Mouse (Mus musculus) embryo, embryonic 9.5 days (tissue): ENCODE data around the gene Krtap1-3.
"Not testable (repeated sequence)": the region's sequence is repeated elsewhere in the genome, so short reads cannot be mapped to it uniquely, and the experiment has no call there.

ENCODE experiments used
- DNase-seq: peaks from one replicate; pipeline ENCODE4 v3.0.0-alpha.2; 2017; ENCODE audit errors: extremely low spot score

Krtap1-3 gene

GRCm38 (mm10) chr11:99590981-99591380, at the start of gene Krtap1-3:
TSS of gene Krtap1-3 (minus strand) at chr11:99591339.
- DNase-seq: no peak

- DNase-seq: no peak
Observed at GRCm38 (mm10) chr11:99640926-99641325, 49.8 kb upstream of the Krtap1-3 start.

DNA sequence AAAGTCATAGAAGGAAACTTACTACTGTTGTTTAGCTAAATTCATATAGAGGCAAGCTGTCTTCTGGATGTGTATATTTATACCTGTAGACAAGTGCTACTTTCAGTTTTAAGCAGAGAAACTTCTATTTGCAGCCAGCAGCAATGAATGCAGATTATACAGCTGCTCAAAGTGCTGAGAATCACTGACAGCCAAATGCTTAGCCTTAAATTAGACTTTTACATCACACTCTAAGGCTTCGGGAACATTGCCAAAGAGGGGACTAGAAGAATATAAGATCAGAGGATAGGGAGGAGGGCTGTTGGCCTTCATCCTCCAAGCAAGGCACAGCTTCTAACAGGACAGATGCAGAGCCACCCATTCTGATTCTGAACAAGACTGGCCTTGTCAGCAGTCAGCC, 45.9 kb upstream of the Krtap1-3 start:
- DNase-seq: no peak

GRCm38 (mm10) chr11:99634653-99635134, 43.6 kb upstream of the Krtap1-3 start, which contains the start of gene Krtap4-2:
TSS of gene Krtap4-2 (minus strand) at chr11:99635084.
- no peak for DNase-seq

DNA sequence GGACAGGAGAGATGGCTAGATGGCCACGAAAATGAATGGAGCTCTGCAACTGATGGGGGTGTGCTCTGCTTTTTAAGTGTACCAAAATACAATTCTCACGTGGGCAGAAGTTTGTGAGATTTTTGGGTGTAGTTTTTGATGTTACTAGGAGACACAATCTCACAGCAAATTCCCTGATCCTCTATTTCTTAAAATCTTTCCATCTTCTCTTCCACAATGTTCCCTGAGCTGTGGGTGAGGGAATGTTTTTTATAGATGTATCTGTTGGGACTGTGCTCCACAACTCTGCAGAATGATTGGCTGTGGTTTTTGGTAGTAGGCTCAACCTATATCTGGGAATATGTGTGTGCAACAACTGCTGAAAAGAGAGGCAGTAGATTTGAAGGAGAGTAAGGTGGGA, 42.2 kb upstream of the Krtap1-3 start:
- no peak for DNase-seq

- DNase-seq: no peak
Observed at GRCm38 (mm10) chr11:99630890-99631289, 39.8 kb upstream of the Krtap1-3 start.

- no peak for DNase-seq
Observed at GRCm38 (mm10) chr11:99628138-99628537, 37.0 kb upstream of the Krtap1-3 start, which contains the start of gene Krtap4-1. TSS of gene Krtap4-1 (minus strand) at chr11:99628238.

- DNase-seq: no peak
Observed at GRCm38 (mm10) chr11:99620335-99620734, 29.2 kb upstream of the Krtap1-3 start, which contains the start of gene Gm11562. TSS of gene Gm11562 (minus strand) at chr11:99620435.

- no peak for DNase-seq
Observed at GRCm38 (mm10) chr11:99614796-99615363, 23.7 kb upstream of the Krtap1-3 start, which contains the start of gene Krtap2-4. TSS of gene Krtap2-4 (minus strand) at chr11:99614846.

- not testable (repeated sequence) for DNase-seq
Observed at GRCm38 (mm10) chr11:99610089-99610488, 18.9 kb upstream of the Krtap1-3 start, which contains the start of gene Gm11937. TSS of gene Gm11937 (minus strand) at chr11:99610189.

DNA sequence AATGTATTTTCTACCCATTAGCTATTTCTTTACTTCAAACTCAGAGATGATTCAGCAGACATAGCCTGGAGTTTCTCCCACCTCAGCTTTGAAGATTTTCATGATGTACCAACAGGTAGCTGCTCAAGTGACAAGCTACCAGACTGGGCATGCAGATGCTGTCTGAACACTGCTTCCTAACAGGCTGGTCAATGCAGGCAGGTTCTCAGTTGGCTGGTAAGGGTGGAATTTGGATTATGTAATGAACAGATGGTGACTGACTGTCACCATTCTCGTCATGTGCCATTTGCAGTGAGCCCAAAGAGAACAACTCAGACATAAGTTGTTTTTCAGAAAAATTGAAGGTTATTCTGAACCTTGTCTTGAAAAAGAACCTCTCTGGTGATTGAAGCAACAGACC, 18.0 kb upstream of the Krtap1-3 start:
- DNase-seq: no peak

- DNase-seq: not testable (repeated sequence)
Observed at GRCm38 (mm10) chr11:99603208-99603607, 12.1 kb upstream of the Krtap1-3 start, which contains the start of gene Gm11938. TSS of gene Gm11938 (minus strand) at chr11:99603308.

GRCm38 (mm10) chr11:99597742-99598141, 6.6 kb upstream of the Krtap1-3 start, which contains the start of gene Krtap9-3:
TSS of gene Krtap9-3 (minus strand) at chr11:99598105.
- not testable (repeated sequence) for DNase-seq

DNA sequence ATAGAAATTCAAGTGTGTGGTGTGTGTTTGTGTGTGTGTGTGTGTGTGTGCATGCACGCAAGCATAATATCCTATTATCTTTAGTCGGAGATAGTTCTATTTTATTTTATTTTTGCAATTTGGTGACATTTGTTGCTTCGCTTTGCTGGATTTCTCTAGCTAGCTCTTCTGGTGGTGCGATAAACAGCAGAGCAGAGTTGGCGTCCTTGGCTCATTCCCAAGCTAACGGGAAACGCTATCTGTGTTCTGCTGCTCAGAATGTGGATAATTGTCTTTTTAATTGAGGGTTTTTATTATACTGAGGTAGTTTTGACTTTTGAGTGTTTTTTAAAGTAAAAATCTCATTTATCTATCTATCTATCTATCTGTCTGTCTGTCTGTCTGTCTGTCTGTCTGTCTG, 6.0 kb downstream of the Krtap1-3 start:
- DNase-seq: no peak

GRCm38 (mm10) chr11:99583245-99583704, 7.9 kb downstream of the Krtap1-3 start, which contains the start of gene Krtap1-4:
TSS of gene Krtap1-4 (minus strand) at chr11:99583654.
- no peak for DNase-seq

GRCm38 (mm10) chr11:99581564-99581963, 9.6 kb downstream of the Krtap1-3 start:
- DNase-seq: no peak

DNA sequence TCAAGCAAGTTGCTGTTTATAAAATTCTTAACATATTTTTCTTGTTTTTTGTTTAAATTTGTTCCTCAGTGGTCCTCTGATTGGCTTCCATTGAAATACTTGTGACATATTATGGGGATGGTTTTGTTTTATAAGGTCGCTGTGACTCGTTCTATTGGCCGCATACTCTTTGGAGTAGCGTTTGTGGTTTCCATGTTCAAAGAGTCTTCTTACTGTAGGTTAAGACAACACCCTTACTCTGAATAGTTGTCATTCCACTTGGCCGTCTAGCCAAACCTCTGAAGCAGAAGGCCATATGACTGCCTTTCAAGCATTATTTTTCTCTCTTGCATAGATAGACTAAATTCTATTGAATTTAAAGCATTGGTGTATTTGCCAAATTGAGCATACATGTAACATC, 10.1 kb downstream of the Krtap1-3 start:
- no peak for DNase-seq

- no peak for DNase-seq
Observed at GRCm38 (mm10) chr11:99580636-99581035, 10.5 kb downstream of the Krtap1-3 start, which contains the start of gene Krtap1-5. TSS of gene Krtap1-5 (minus strand) at chr11:99581016.

DNA sequence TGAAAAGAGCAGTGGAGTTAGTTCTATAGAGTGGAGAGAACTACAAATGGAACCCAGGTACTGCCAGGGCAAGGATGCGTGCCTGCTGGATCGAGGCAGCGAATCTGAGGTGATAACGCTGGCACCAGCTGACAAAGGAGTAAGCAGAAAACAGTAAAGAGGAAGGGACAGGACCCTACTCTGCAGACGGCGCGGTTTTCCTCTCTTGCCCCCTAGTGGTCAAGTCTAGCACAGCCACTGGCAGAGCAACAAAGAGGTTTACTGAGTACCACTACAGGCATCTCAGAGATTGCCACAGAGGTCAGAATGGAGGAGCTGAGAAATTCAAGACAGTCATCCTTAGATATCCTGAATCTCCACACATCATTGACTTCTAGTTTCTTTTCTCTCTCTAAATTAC, 17.0 kb downstream of the Krtap1-3 start:
- DNase-seq: peak; percentile 82

GRCm38 (mm10) chr11:99573164-99573563, 18.0 kb downstream of the Krtap1-3 start:
- DNase-seq: no peak

DNA sequence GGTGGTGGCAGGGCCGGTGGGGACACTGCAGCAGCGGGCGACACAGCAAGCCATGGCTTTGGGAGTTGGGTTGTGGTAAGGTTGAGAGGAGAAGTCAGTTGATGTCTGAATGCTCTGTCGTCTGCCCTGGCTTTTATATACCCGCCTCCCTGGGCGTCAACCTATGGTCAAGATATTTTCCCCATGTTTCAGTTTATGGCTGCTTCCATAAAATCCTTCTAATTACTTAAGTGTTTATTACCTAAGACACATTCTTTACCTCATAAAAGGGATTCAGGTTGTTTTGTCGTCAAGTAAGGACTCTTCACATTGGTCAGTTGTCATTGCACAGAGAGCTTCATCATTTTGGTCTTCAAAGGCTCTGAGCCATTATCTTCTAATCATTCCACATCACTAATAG, 24.6 kb downstream of the Krtap1-3 start, which contains the start of gene Krtap3-1:
Gene Krtap3-1, minus strand, starts transcription at position 101 of the 400 bp plus-strand sequence.
- DNase-seq: no peak

DNA sequence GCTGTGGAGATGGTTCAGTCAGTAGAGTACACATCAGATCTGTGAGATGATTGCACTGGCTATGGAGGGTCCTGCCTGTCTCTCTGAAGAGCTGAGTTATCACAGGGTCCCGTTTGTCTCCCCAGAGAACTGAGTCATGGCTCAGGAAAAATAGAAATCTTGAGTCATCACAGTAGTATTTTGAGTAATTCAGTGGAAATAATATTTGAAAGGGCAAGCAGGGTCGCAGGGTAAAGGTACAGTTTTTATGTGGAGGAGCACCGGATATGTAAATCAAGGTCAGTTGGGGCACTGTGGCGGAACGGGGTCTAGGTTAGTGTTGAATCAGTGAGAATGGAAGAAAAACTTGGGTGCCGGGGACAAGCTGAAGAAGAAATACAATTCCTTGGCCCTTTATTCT, 28.6 kb downstream of the Krtap1-3 start:
- DNase-seq: no peak

DNA sequence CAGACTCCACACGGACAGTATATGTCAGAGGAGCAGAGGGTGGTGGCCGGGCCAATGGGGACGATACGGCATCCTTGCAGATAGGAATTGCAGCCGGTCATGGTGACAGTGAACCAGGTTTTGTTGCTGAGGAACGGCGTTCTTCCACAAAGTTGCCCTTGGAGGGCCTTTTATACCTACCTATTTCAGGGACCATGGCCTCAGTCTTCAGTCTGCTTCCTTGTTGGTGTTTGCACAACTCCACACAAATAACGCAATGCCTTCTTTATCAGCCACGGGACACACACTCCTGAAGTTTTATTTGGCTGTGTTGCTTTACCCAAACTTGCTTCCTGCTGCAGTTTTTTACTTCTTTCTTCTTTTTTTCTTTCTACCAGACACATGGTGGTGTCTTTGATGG, 31.8 kb downstream of the Krtap1-3 start, which contains the start of gene Gm11939:
Gene Gm11939, minus strand, starts transcription at position 101 of the 400 bp plus-strand sequence.
- no peak for DNase-seq
